Mouse (Mus musculus): ENCODE results near the gene Olfr307.
"Not testable (repeated sequence)": the region's sequence is repeated elsewhere in the genome, so short reads cannot be mapped to it uniquely, and the experiment has no call there.

Gene Olfr307

GRCm38 (mm10) chr7:86337486-86337885 is at the start of gene Olfr307:
Gene Olfr307 (minus strand): TSS chr7:86337586.
- Histone ChIP-seq H3K36me3 (ENCODE audit: control insufficient read depth, insufficient read depth, low read length, poor library complexity, severe bottlenecking) (no peaks in the 10 kb centered on the region), H3K27me3 (ENCODE audit: control insufficient read depth, insufficient read depth, low read length, poor library complexity, severe bottlenecking) (no peaks in the 10 kb centered on the region)
- DNase-seq (ENCODE audit: low read depth, low spot score) = no peak

GRCm38 (mm10) chr7:86386558-86386957 is 49.2 kb upstream of the Olfr307 start, which contains the start of gene Olfr304:
Gene Olfr304 (minus strand): TSS chr7:86386658.
- no peak for DNase-seq (ENCODE audit: low read depth, low spot score)
- H3K27me3 ChIP-seq (ENCODE audit: control insufficient read depth, insufficient read depth, low read length, poor library complexity, severe bottlenecking) = no peaks in the 10 kb centered on the region
- H3K36me3 ChIP-seq (ENCODE audit: control insufficient read depth, insufficient read depth, low read length, poor library complexity, severe bottlenecking) = no peaks in the 10 kb centered on the region

DNA sequence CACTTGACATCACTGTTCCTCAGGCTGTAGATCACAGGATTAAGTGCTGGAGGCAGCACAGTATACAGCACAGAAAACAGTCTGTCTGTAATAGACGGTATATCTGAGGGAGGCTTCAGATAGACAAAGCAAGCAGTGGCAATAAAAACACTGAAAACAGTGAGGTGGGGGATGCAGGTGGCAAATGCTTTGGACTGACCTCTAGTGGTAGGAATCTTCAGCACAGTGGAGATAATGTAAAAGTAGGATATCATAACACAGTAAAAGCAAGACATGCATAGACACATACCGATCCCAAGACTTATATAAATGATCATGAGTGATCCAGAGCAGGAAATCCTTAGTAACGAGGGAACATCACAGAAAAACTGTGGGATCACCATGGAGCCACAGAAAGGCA is 48.4 kb upstream of the Olfr307 start:
- Histone ChIP-seq H3K36me3 (ENCODE audit: control insufficient read depth, insufficient read depth, low read length, poor library complexity, severe bottlenecking) (no peaks in the 10 kb centered on the region), H3K27me3 (ENCODE audit: control insufficient read depth, insufficient read depth, low read length, poor library complexity, severe bottlenecking) (no peaks in the 10 kb centered on the region)
- DNase-seq (ENCODE audit: low read depth, low spot score) = no peak

GRCm38 (mm10) chr7:86366828-86367227 is 29.4 kb upstream of the Olfr307 start, which contains the start of gene Olfr305:
Gene Olfr305 (minus strand): TSS chr7:86366928.
- Histone ChIP-seq H3K27me3 (ENCODE audit: control insufficient read depth, insufficient read depth, low read length, poor library complexity, severe bottlenecking) (no peaks in the 10 kb centered on the region), H3K36me3 (ENCODE audit: control insufficient read depth, insufficient read depth, low read length, poor library complexity, severe bottlenecking) (no peaks in the 10 kb centered on the region)
- no peak for DNase-seq (ENCODE audit: low read depth, low spot score)

- not testable (repeated sequence) for DNase-seq (ENCODE audit: low read depth, low spot score); H3K36me3 ChIP-seq (ENCODE audit: control insufficient read depth, insufficient read depth, low read length, poor library complexity, severe bottlenecking); H3K27me3 ChIP-seq (ENCODE audit: control insufficient read depth, insufficient read depth, low read length, poor library complexity, severe bottlenecking)
Measured at GRCm38 (mm10) chr7:86346296-86346695, 8.9 kb upstream of the Olfr307 start.

- DNase-seq (ENCODE audit: low read depth, low spot score) = no peak
- no peaks in the 10 kb centered on the region for H3K27me3 ChIP-seq (ENCODE audit: control insufficient read depth, insufficient read depth, low read length, poor library complexity, severe bottlenecking)
- no peaks in the 10 kb centered on the region for H3K36me3 ChIP-seq (ENCODE audit: control insufficient read depth, insufficient read depth, low read length, poor library complexity, severe bottlenecking)
Measured at GRCm38 (mm10) chr7:86344253-86344652, 6.9 kb upstream of the Olfr307 start.

GRCm38 (mm10) chr7:86342881-86343565 is 5.6 kb upstream of the Olfr307 start:
- Histone ChIP-seq H3K36me3 (ENCODE audit: control insufficient read depth, insufficient read depth, low read length, poor library complexity, severe bottlenecking) (no peaks in the 10 kb centered on the region), H3K27me3 (ENCODE audit: control insufficient read depth, insufficient read depth, low read length, poor library complexity, severe bottlenecking) (no peaks in the 10 kb centered on the region)
- no peak for DNase-seq (ENCODE audit: low read depth, low spot score)

- no peaks in the 10 kb centered on the region for H3K27me3 ChIP-seq (ENCODE audit: control insufficient read depth, insufficient read depth, low read length, poor library complexity, severe bottlenecking)
- no peaks in the 10 kb centered on the region for H3K36me3 ChIP-seq (ENCODE audit: control insufficient read depth, insufficient read depth, low read length, poor library complexity, severe bottlenecking)
- DNase-seq (ENCODE audit: low read depth, low spot score) = no peak
Measured at GRCm38 (mm10) chr7:86325530-86325929, 11.9 kb downstream of the Olfr307 start, which contains the start of gene Olfr308. Gene Olfr308 (minus strand): TSS chr7:86325630.

GRCm38 (mm10) chr7:86321323-86321722 is 16.1 kb downstream of the Olfr307 start:
- H3K27me3 ChIP-seq (ENCODE audit: control insufficient read depth, insufficient read depth, low read length, poor library complexity, severe bottlenecking) = no peaks in the 10 kb centered on the region

GRCm38 (mm10) chr7:86313608-86314007 is 23.8 kb downstream of the Olfr307 start, which contains the start of gene Olfr309:
Gene Olfr309 (minus strand): TSS chr7:86313708.
- DNase-seq (ENCODE audit: low read depth, low spot score) = no peak
- H3K36me3 ChIP-seq (ENCODE audit: control insufficient read depth, insufficient read depth, low read length, poor library complexity, severe bottlenecking) = no peaks in the 10 kb centered on the region

More at GRCm38 (mm10) chr7:86321323-86321722, 16.1 kb downstream of the Olfr307 start:
- DNase-seq (ENCODE audit: low read depth, low spot score) = no peak
- no peaks in the 10 kb centered on the region for H3K36me3 ChIP-seq (ENCODE audit: control insufficient read depth, insufficient read depth, low read length, poor library complexity, severe bottlenecking)

More at GRCm38 (mm10) chr7:86313608-86314007, 23.8 kb downstream of the Olfr307 start, which contains the start of gene Olfr309:
- H3K27me3 ChIP-seq (ENCODE audit: control insufficient read depth, insufficient read depth, low read length, poor library complexity, severe bottlenecking) = no peaks in the 10 kb centered on the region
